Mouse (Mus musculus): Measurements from ENCODE around the gene Zfyve19.

The Zfyve19 gene

GRCm38 (mm10) chr2:119208344-119209175 is at the start of gene Zfyve19, which contains the start of gene Dnajc17:
Gene Zfyve19 (plus strand): TSS chr2:119208617.
Gene Dnajc17 (minus strand): TSS chr2:119208795.
- DNase-seq (ENCODE audit: low read depth, low spot score) = peak; percentile 97

DNA sequence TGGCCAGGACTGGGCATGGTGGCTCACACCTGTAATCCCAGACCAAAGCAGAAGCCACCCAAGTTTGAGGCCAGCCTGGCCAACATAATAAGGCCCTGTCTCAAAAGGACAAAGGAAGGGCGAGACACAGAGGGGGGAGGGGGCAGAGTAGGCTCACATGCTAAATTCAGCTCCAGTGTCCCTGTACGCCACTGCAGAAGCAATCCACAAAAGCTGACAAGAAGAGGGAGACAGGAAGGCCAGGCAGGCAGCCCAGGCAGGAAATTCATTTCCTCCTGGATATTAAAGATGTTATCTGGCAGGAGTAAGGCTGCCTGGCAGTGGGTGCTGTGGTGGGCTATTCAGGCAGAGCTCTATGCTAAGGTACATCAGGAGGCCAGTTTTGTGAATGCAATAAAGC is 47.2 kb upstream of the Zfyve19 start:
- DNase-seq (ENCODE audit: low read depth, low spot score) = no peak

GRCm38 (mm10) chr2:119163135-119163534 is 45.3 kb upstream of the Zfyve19 start:
- no peak for DNase-seq (ENCODE audit: low read depth, low spot score)

- DNase-seq (ENCODE audit: low read depth, low spot score) = no peak
These were observed 44.4 kb upstream of the Zfyve19 start for GRCm38 (mm10) chr2:119163999-119164398.

DNA sequence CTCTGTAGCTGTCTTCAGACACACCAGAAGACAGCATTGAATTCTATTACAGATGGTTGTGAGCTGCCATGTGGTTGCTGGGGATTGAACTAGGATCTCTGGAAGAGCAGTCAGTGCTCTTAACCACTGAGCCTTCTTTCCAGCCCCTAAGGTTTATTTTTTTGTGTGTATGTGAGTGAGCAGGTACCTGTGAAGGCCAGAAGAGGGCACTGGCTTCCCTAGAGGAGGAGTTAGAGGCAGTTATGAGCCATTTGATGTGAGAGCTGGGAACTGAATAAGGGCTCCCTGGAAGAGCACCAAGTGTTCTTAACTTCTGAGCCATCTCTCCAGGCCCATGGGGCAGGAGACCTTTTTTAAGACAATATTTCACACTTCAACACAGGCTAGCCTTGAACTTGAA is 43.0 kb upstream of the Zfyve19 start:
- DNase-seq (ENCODE audit: low read depth, low spot score) = no peak

GRCm38 (mm10) chr2:119166901-119167865 is 41.2 kb upstream of the Zfyve19 start, which contains the start of gene Gchfr:
Gene Gchfr (plus strand): TSS chr2:119167773.
- DNase-seq (ENCODE audit: low read depth, low spot score) = no peak

DNA sequence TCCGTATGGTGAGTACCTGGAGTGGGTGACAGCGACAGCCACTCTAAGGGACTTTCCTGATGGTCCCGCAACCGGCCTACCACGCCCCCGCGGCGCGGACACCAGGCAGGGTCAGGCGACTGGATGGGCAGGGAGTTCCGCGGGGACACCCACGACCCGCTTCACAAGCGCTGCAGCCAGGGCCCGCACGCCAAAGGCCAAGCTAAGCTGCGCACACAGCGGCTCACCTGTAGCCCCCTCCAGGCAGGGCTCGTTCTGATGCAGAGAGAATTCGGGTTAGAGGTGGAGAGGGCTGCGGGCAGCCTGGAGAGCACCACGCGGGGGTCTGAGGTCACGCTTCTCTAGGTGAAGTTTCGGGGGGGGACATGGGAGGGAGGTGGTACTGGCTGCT is 40.6 kb upstream of the Zfyve19 start:
- DNase-seq (ENCODE audit: low read depth, low spot score) = no peak

DNA sequence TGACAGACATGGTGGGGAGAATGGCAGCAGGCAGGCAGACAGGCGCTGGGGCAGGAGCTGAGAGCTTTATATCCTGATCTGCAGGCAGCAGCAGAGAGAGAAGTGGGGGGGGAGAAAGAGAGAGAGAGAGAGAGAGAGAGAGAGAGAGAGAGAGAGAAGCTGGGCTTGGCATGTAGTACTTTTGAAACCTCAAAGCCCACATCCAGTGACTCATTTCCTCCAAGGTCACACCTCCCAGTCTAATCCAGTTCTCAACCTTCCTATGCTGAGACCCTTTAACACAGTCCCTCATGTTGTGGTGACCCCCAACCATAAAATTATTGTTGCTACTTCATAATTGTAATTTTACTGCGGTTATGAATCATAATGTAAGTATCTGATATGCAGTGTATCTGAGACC is 38.1 kb upstream of the Zfyve19 start:
- no peak for DNase-seq (ENCODE audit: low read depth, low spot score)

- no peak for DNase-seq (ENCODE audit: low read depth, low spot score)
These were observed 36.8 kb upstream of the Zfyve19 start for GRCm38 (mm10) chr2:119171574-119171973.

- no peak for DNase-seq (ENCODE audit: low read depth, low spot score)
These were observed 36.0 kb upstream of the Zfyve19 start for GRCm38 (mm10) chr2:119172446-119172845.

DNA sequence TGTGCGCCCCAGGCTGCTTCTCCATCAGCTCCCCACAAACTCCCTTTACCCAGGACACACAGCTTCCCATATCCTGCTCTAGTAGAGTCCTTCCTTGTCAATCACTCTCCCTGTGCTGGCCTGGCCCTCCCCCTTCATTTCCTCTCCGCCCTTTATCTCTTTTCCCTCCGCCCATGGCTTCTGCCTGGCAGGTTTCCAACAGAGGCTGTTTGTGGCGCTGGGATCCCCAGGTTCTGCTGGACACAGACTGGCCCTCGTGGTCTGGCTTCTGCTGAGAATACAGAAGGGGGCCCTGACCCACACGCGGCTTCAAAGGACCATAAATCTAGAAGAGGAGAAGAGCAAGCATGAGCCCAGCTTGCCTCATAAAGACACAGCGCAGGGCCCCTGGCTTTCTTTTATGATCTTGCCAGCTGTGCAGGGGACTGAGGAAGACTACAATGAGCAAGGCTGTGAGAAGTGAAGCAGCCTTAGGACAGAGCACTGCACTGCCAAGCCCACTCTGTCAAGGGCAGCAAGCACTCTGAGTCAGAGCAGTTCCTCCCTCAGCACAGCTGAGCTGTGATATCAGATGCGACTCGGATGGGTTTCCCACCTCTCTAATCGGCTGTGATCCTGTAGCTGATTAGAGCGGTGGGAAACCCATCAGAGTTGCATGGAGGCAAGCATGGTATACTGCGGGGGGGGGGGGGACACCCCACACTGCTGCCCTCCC is 35.4 kb upstream of the Zfyve19 start:
- DNase-seq (ENCODE audit: low read depth, low spot score) = no peak

GRCm38 (mm10) chr2:119173991-119174651 is 34.3 kb upstream of the Zfyve19 start, which contains the start of gene Gm14137:
Gene Gm14137 (plus strand): TSS chr2:119174509.
- no peak for DNase-seq (ENCODE audit: low read depth, low spot score)

DNA sequence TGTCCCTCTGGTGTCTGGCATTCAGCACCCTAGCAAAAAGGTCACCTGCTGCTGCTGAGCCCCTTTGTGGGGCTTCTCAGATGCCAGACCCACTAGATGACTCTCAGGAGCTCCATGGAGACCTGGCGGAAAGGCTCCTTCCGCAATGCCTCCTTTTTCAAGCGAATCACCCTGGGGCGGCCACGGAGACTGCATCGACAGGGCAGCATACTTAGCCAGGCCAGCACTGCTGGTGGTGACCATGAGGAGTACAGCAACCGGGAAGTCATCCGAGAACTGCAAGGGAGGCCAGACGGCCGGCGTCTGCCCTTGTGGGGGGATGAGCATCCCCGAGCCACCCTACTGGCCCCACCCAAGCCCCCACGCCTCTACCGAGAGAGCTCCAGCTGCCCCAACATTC is 33.6 kb upstream of the Zfyve19 start:
- no peak for DNase-seq (ENCODE audit: low read depth, low spot score)

GRCm38 (mm10) chr2:119175614-119176013 is 32.8 kb upstream of the Zfyve19 start:
- no peak for DNase-seq (ENCODE audit: low read depth, low spot score)

GRCm38 (mm10) chr2:119176761-119177160 is 31.7 kb upstream of the Zfyve19 start:
- no peak for DNase-seq (ENCODE audit: low read depth, low spot score)

- DNase-seq (ENCODE audit: low read depth, low spot score) = no peak
These were observed 31.0 kb upstream of the Zfyve19 start for GRCm38 (mm10) chr2:119177384-119177939.

GRCm38 (mm10) chr2:119182914-119183313 is 25.5 kb upstream of the Zfyve19 start:
- no peak for DNase-seq (ENCODE audit: low read depth, low spot score)

DNA sequence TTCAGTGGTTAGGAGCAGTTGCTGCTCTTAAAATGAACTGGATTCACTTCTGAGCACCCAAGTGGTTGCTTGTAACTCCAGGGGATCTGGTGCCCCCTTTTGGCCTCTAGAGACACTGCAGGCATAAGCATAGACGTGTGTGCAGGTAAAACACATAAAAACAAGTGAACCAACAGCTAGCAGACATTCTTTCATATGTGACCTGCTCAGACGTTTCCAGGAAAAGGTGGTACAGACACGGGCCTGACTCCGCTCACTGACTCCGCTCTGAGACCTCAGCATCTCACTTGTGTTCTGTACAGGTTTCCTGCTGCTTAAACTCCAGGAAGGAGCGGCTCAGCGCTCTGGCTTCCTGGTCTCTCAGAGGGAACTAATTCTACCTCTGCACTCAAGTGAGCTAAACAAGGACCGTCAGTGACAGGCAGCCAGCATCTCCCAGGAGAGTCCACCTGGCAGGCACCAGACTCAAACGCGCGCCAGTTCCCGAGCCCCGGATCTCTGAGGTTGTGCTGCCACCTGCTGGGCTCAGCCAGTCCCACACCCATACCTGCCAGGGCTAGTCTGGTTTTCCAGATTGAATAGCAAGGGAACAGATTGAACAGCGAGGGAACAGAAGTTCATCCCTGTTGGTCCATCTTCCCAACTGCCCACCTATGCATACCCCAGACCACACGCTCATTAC is 19.2 kb upstream of the Zfyve19 start:
- peak; percentile 52 for DNase-seq (ENCODE audit: low read depth, low spot score)

DNA sequence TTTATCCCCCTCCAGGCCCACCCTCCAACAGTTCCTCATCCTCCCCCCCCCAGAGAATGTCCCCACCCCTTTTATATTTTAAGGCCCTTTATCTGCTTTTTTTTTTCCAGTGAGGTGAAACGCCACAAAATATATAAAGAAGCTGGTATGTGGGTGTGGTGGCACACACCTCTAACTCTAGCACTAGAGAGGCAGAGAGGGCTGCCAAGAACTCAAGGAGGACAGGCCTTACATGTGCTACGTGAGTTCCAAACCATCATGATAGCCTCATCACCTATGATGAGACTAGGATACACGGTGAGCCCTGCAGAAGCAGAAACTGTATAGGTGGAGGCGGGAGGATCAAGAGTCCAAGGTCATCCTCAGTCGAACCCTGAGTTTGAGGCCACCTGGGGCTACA is 17.4 kb upstream of the Zfyve19 start:
- no peak for DNase-seq (ENCODE audit: low read depth, low spot score)

GRCm38 (mm10) chr2:119194140-119194539 is 14.3 kb upstream of the Zfyve19 start:
- no peak for DNase-seq (ENCODE audit: low read depth, low spot score)
